ENCODE assay signal across 8 mouse cellular contexts in genomic region chr4:89128080-89128936, GRCm38 (mm10). TPM values are rescaled to one million over a fixed set of nuclear protein-coding genes. Genes with fewer than 3 reads are reported as not detected.
A peak's percentile ranks its signal among the peaks of the same experiment; 100 is the strongest.
DNase-seq lines count a peak whose midpoint lies in the region; ATAC-seq lines count a peak whose summit lies in the region.

No protein-coding gene starts in this region.

- H3K4me2 ChIP-seq in heart, embryonic 15.5 days: peak overlapping the region; percentile 19; the same call in 1 of the 2 replicates

- no peak overlapping the region for H3K9ac ChIP-seq in heart, embryonic 15.5 days

- peaks cover 8% of the 10 kb centered on the region for H3K4me1 ChIP-seq in heart, embryonic 15.5 days (replicated peaks)

- DNase-seq in cerebellum, postnatal 25 days: peak; percentile 21 to 51
- DNase-seq in cerebellum, adult 9-11 months: no peak
- DNase-seq in ES-CJ7 (ENCODE audit: low read depth, low spot score): peak; percentile 83
- DNase-seq in embryo, embryonic 11.5 days (ENCODE audit: low read depth, low spot score): peak; percentile 45
- DNase-seq in kidney, postnatal 10 days: peak; percentile 69
- peak; percentile 64 for DNase-seq in lung, postnatal 36 days
- DNase-seq in testis, postnatal 10 days (ENCODE audit: low spot score): peak; percentile 57

- H3K36me3 ChIP-seq in heart, embryonic 15.5 days: no peaks in the 10 kb centered on the region

- H3K9me3 ChIP-seq in heart, embryonic 15.5 days (replicated peaks): no peaks in the 10 kb centered on the region

- no peak; the same call in 1 of the 2 replicates for ATAC-seq in heart, embryonic 15.5 days (replicated peaks; ENCODE audit: insufficient number of reproducible peaks, insufficient read depth, low FRiP score, low read depth)

- no peaks in the 10 kb centered on the region for H3K27me3 ChIP-seq in heart, embryonic 15.5 days

- H3K27ac ChIP-seq in heart, embryonic 15.5 days: no peak overlapping the region

- H3K4me3 ChIP-seq in heart, embryonic 15.5 days: no peak overlapping the region

- 23% methylated on average over 20 of the region's 20 CpGs for WGBS in heart, embryonic 15.5 days

RNA-seq across cellular contexts. Expression of gene Mtap, which starts 8.6 kb away (rescaled TPM):
- polyA plus RNA-seq in heart, embryonic 15.5 days (2015; fragmentation: Nextera tagmentation; extraction: Ambion mirVana): 51.9 and 53.4 TPM in 2 replicates
